In the genomic region with DNA sequence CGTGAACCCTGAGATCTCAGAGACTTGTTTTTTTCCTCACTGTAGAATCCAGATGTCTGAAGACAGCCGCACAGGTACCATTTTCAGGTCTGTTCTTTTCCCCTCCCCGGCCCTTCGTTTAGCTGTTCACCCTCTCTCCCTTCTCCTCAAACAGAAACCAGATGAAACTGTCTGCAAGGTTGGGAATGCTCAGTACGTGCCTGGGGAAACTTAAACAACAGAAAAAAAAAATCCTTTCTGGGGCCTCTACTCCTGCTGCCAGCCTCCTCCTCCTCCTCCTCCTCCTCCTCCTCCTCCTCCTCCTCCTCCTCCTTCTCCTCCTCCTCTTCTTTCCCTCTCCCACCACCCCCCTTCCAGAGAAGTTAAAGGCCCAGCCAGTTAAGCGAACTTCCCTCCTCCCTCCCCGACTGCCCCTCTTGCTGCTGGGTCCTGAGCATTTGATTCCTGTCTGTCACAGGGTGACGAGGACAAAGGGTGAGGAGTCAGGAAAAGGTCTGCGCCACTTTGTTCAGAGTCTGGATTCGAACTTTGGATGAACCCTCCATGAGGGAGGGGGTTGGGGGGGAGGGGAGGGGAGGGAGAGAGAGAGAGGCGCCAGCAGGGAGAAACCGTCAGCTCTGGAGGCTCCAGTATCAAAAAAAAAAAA, we compare ENCODE assay signal across 10 mouse cellular contexts. TPM values are rescaled to one million over a fixed set of nuclear protein-coding genes. Genes with fewer than 3 reads are reported as not detected.
DNase-seq lines count a peak whose midpoint lies in the region; ATAC-seq and TF ChIP-seq lines count a peak whose summit lies in the region.
"Had no signal": no experiment of that assay in that cellular context is flagged by ENCODE, and none has a peak within 500 bp of the region (broad histone marks: within the 10 kb centered on the region; RNA-seq: fewer than 3 reads in every experiment).

No protein-coding gene starts in this region.

- H3K4me2 ChIP-seq in forebrain, embryonic 11.5 days (ENCODE audit: low read depth, low read length, severe bottlenecking) = no peak overlapping the region
- H3K4me2 ChIP-seq in forebrain, postnatal 0 days (ENCODE audit: low read depth) = no peak overlapping the region
- H3K4me2 ChIP-seq in kidney, postnatal 0 days (ENCODE audit: low read length) = peak overlapping the region; percentile 13; the same call in 1 of the 2 replicates
- H3K4me2 ChIP-seq in embryonic facial prominence, embryonic 14.5 days (ENCODE audit: low read depth, low read length) = no peak overlapping the region

- H3K9ac ChIP-seq in forebrain, embryonic 11.5 days (ENCODE audit: low read length) = no peak overlapping the region
- no peak overlapping the region for H3K9ac ChIP-seq in forebrain, postnatal 0 days
- 0 out of 2 replicates have a peak overlapping the region, but pooled peaks have one; percentile 18 for H3K9ac ChIP-seq in kidney, postnatal 0 days (ENCODE audit: low read depth, low read length)
- H3K9ac ChIP-seq in embryonic facial prominence, embryonic 14.5 days (ENCODE audit: low read depth, low read length) = no peak overlapping the region

- no peak for TF ChIP-seq CTCF in forebrain, postnatal 0 days (IDR thresholded peaks at IDR 0.05; ENCODE audit: low read depth)
- no peak for TF ChIP-seq CTCF in kidney, postnatal 0 days (IDR thresholded peaks at IDR 0.05; ENCODE audit: low read depth)

- WGBS in forebrain, embryonic 11.5 days = 18% methylated on average over 10 of the region's 12 CpGs
- 24% methylated on average over 11 of the region's 12 CpGs for WGBS in forebrain, postnatal 0 days
- 22% methylated on average over 11 of the region's 12 CpGs for WGBS in kidney, postnatal 0 days
- 12% methylated on average over 10 of the region's 12 CpGs for WGBS in embryonic facial prominence, embryonic 14.5 days

- no peaks in the 10 kb centered on the region for H3K36me3 ChIP-seq in forebrain, embryonic 11.5 days (ENCODE audit: control insufficient read depth, insufficient read depth, low read length)
- H3K36me3 ChIP-seq in forebrain, postnatal 0 days (ENCODE audit: insufficient read depth) = peaks cover 30% of the 10 kb centered on the region
- H3K36me3 ChIP-seq in kidney, postnatal 0 days (ENCODE audit: insufficient read depth, low read length) = peaks cover 6% of the 10 kb centered on the region; the same call in 1 of the 2 replicates
- peaks cover 8% of the 10 kb centered on the region; the same call in 1 of the 2 replicates for H3K36me3 ChIP-seq in embryonic facial prominence, embryonic 14.5 days (ENCODE audit: control insufficient read depth, insufficient read depth, low read length)

- no peaks in the 10 kb centered on the region for H3K9me3 ChIP-seq in forebrain, embryonic 11.5 days (ENCODE audit: control insufficient read depth, low read length)
- H3K9me3 ChIP-seq in forebrain, postnatal 0 days (ENCODE audit: low read length) = no peaks in the 10 kb centered on the region
- H3K9me3 ChIP-seq in kidney, postnatal 0 days (replicated peaks; ENCODE audit: low read length) = no peaks in the 10 kb centered on the region
- H3K9me3 ChIP-seq in embryonic facial prominence, embryonic 14.5 days (ENCODE audit: control insufficient read depth, low read length) = no peaks in the 10 kb centered on the region

- peak; percentile 53 for DNase-seq in forebrain, embryonic 11.5 days (ENCODE audit: low spot score)
- no peak for DNase-seq in forebrain, postnatal 0 days
- peak; percentile 69 for DNase-seq in kidney, postnatal 0 days (ENCODE audit: low spot score)
- no peak for DNase-seq in kidney, postnatal 10 days
- DNase-seq in embryonic facial prominence, embryonic 14.5 days (ENCODE audit: low spot score) = peak; percentile 70
- peak; percentile 84 for DNase-seq in mesoderm, embryonic 11.5 days (ENCODE audit: low read depth, low spot score)
- no peak for DNase-seq in urinary bladder, postnatal 14 days (ENCODE audit: low spot score)

- H3K4me3 ChIP-seq in forebrain, embryonic 11.5 days (ENCODE audit: low read depth, low read length) = no peak overlapping the region
- H3K4me3 ChIP-seq in forebrain, postnatal 0 days (ENCODE audit: low read depth, low read length) = no peak overlapping the region
- H3K4me3 ChIP-seq in kidney, postnatal 0 days (replicated peaks; ENCODE audit: low read depth, low read length) = no peak overlapping the region
- H3K4me3 ChIP-seq in embryonic facial prominence, embryonic 14.5 days (ENCODE audit: low read depth, low read length) = no peak overlapping the region

- H3K27me3 ChIP-seq in forebrain, embryonic 11.5 days (ENCODE audit: control insufficient read depth, insufficient read depth, low read length) = no peaks in the 10 kb centered on the region
- H3K27me3 ChIP-seq in forebrain, postnatal 0 days (ENCODE audit: insufficient read depth, low read length) = no peaks in the 10 kb centered on the region
- no peaks in the 10 kb centered on the region for H3K27me3 ChIP-seq in kidney, postnatal 0 days (ENCODE audit: insufficient read depth, low read length)
- H3K27me3 ChIP-seq in embryonic facial prominence, embryonic 14.5 days (replicated peaks; ENCODE audit: control insufficient read depth, insufficient read depth, low read length) = no peaks in the 10 kb centered on the region
- H3K27me3 ChIP-seq: Patski had no signal

- peaks cover 29% of the 10 kb centered on the region for H3K4me1 ChIP-seq in forebrain, embryonic 11.5 days (replicated peaks; ENCODE audit: control insufficient read depth, insufficient read depth, low read length)
- peaks cover 8% of the 10 kb centered on the region; the same call in 1 of the 2 replicates for H3K4me1 ChIP-seq in forebrain, postnatal 0 days (ENCODE audit: insufficient read depth)
- H3K4me1 ChIP-seq in kidney, postnatal 0 days (replicated peaks; ENCODE audit: insufficient read depth, low read length) = peaks cover 29% of the 10 kb centered on the region
- H3K4me1 ChIP-seq in embryonic facial prominence, embryonic 14.5 days (ENCODE audit: control insufficient read depth, insufficient read depth, low read length) = peaks cover 36% of the 10 kb centered on the region

- no peak for ATAC-seq in forebrain, embryonic 11.5 days (replicated peaks; ENCODE audit: low FRiP score)
- no peak for ATAC-seq in forebrain, postnatal 0 days
- ATAC-seq in kidney, postnatal 0 days (replicated peaks; ENCODE audit: low FRiP score, low read depth) = no peak; the same call in 1 of the 2 replicates
- no peak for ATAC-seq in embryonic facial prominence, embryonic 14.5 days (ENCODE audit: low read depth)
- no peak for ATAC-seq in cerebellum, adult (ENCODE audit: insufficient number of reproducible peaks, low FRiP score, low TSS enrichment)
- ATAC-seq: hindbrain, embryonic 16.5 days; Patski had no signal

- 0 out of 2 replicates have a peak overlapping the region, but pooled peaks have one; percentile 43 for H3K27ac ChIP-seq in forebrain, embryonic 11.5 days (ENCODE audit: low read depth, low read length)
- no peak overlapping the region for H3K27ac ChIP-seq in forebrain, postnatal 0 days (ENCODE audit: low read depth, low read length)
- H3K27ac ChIP-seq in kidney, postnatal 0 days = peak overlapping the region; percentile 54; the same call in 1 of the 2 replicates
- H3K27ac ChIP-seq in embryonic facial prominence, embryonic 14.5 days (replicated peaks; ENCODE audit: low read depth, low read length) = peak overlapping the region; percentile 70

RNA-seq across cellular contexts. Expression of a gene that starts 26.3 kb away (rescaled TPM):
- polyA plus RNA-seq in forebrain, embryonic 11.5 days (2014; fragmentation: Nextera tagmentation; extraction: Ambion mirVana) = 45.8 and 51.1 TPM in 2 replicates
- 79.2 and 95.9 TPM in 2 replicates for total RNA-seq in forebrain, postnatal 0 days (2014; rRNA removed)
- polyA plus RNA-seq in forebrain, postnatal 0 days (2015; fragmentation: Nextera tagmentation; extraction: Ambion mirVana) = 52.6 and 60.5 TPM in 2 replicates
- 55.7 and 59.4 TPM in 2 replicates for polyA plus RNA-seq in kidney, postnatal 0 days (2015; fragmentation: Nextera tagmentation; extraction: Ambion mirVana)
- 30.5 and 34.7 TPM in 2 replicates for polyA plus RNA-seq in embryonic facial prominence, embryonic 14.5 days (2014; fragmentation: Nextera tagmentation; extraction: Ambion mirVana)

Comparison
In these comparisons a context has a peak if more than half of its experiments do, and no peak if none do; other contexts are left out.
1. DNase-seq: peak in forebrain, embryonic 11.5 days (single experiment), kidney, postnatal 0 days (single experiment), embryonic facial prominence, embryonic 14.5 days (single experiment) and mesoderm, embryonic 11.5 days (single experiment); none in forebrain, postnatal 0 days (single experiment), kidney, postnatal 10 days (single experiment) and urinary bladder, postnatal 14 days (single experiment).